Mouse (Mus musculus) common myeloid progenitor, adult 5-6 weeks (primary cell): ENCODE data around the gene Plcg2. TPM values are rescaled to one million over a fixed set of nuclear protein-coding genes. Genes with fewer than 3 reads are reported as not detected.

ENCODE experiments used
- ATAC-seq: replicated peaks from 2 replicates; pipeline ENCODE4 v1.8.0; 2016; ENCODE audit warnings: low read depth, mild to moderate bottlenecking, moderate TSS enrichment, inconsistent platforms; ENCODE audit not compliant: poor library complexity, severe bottlenecking
- total RNA-seq: library from RNA; stranded (forward); fragments of 200-1000, 187-1606 nt; gene quantifications from 2 replicates; pipeline ENCODE4 v1.2.3, GENCODE M21; 2017

Plcg2 gene
- 56.3 and 76.7 TPM in 2 replicates for total RNA-seq

DNA sequence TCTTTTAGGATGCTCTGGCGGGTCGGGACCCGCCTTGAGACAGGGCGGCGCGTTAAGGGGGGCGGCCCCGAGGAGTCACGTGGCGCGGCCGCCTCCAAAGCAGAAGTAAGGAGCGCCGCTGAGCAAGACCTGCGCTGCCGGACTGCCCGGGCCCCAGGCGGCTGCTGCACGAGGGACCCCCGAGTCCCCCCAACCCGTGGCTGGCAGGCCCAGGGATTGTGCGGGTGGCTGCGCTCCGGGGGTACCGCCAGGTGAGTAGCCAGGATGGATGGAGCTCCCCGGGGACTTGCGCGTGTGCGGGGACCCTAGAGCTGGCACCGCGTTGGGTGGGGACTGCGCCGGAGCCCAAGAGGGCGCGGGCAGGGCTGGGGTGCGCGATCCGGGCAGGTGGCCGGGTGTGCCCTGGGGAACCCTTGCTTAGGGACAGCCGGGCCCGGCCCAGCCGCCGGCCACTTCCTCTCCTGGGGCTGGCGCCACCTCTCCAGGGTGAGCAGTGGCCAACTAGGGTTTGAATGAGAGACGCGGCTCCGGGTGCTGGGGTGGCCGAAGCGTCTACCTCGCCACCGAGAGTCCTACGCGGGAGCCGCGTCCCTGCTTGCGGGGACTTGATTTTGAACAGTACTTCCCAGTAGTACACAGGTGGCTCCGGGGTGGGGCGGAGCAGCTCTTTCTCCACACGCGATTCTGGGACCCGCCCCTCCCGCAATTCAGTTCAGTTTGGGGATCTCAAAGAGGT is at the start of gene Plcg2:
Plcg2 (plus strand) TSS at position 113 of the 736 bp plus-strand sequence.
- ATAC-seq, result peak; percentile 60

DNA sequence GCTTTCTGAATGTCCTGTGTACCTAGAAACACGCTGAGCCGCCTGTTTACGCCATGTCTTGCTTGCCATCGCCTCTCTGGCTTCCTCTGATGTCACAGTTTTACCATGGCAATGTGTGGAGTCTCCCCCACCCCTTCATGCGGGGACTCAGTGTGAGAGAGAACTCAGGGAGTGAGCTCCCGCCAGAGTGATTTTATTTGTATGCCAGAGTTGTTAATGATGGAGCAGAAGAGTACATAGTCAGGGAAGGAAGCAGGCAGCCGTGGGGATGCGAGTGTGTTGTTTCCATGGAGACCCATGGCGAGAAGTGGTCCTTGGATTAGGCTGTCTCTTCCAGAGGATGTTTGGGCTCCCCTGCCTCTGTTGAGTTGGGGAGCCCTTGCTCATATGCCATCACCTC is 47.0 kb upstream of the Plcg2 start:
- ATAC-seq, result no peak

DNA sequence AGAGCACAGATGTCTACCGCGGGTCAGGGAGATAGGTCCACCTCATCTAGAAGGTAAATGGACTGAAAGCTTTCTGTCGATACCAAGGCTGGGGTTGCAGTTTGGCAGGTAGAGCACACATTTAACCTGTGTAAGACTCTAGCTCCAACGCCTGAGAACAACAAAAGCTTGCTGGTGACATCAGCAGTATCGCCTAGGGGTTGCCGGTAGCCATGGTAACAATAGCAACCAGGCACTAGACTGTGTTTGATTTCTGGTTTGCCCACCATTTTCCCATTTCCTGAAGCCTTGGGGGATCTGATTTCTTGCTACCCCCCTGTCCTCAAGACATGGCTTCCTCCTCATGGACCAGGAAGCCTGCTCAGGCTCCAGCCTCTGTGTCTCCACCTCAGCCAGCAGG is 44.1 kb upstream of the Plcg2 start:
- ATAC-seq, result no peak

DNA sequence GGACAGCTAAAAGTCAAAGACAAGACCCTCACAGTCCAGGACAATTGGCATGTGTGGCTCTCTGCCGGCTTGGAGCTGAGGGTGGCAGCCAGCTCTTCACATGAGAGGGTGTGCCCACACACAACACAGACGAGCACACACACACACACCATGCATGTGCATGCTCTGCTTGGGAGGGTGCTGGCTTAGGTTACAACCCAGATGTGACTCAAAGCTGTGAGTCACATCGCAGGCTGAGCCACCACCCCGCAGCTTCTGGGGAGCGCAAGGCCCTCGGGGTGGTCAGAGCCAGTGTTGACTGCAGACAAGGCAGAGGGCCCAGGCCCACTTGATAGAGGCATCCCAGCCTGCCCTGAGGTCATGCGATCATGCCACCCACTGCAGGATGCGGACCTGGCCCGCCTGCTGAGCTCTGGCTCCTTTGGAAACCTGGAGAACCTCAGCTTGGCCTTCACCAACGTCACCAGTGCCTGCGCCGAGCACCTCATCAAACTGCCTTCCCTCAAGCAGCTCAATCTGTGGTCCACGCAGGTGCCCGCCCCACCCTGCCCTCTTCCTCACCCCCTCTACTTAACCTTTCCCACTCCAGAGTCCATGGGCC is 43.5 kb upstream of the Plcg2 start:
- ATAC-seq, result no peak

DNA sequence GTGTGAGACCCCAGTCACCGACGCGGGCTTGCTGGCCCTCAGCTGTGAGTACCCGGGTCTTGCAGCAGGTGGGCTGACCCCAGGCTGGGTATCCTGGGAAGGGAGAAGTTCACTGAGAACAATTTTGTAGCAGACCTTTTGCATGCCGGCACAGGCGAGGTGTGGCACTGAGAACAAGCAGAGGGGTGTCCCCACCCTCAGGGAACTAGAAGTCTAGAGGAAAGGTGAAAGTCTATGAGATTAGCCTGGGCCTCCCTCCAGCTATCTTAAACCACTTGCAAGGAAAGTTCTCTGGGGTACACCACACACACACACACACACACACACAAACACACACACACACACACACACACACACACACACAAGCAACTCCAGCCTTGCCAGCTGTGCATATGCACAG is 42.4 kb upstream of the Plcg2 start:
- ATAC-seq, result no peak

DNA sequence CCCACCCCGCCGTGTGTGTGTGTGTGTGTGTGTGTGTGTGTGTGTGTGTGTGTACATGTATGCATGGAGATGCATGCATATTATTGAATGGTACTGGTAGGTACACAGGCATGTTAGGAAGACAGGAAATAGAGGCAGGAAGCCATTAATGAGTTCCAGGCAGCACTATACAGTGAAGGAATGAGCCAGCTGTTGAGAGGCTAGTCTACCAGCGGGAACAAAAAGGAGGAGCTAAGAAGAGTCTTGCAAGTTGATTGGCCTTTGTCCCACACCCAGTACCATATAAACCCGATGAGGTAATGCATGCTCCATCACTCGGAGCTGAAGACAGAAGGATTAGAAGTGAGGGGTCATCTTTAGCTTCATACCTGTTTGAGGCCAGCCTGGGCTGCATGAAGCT is 39.7 kb upstream of the Plcg2 start:
- no peak for ATAC-seq

DNA sequence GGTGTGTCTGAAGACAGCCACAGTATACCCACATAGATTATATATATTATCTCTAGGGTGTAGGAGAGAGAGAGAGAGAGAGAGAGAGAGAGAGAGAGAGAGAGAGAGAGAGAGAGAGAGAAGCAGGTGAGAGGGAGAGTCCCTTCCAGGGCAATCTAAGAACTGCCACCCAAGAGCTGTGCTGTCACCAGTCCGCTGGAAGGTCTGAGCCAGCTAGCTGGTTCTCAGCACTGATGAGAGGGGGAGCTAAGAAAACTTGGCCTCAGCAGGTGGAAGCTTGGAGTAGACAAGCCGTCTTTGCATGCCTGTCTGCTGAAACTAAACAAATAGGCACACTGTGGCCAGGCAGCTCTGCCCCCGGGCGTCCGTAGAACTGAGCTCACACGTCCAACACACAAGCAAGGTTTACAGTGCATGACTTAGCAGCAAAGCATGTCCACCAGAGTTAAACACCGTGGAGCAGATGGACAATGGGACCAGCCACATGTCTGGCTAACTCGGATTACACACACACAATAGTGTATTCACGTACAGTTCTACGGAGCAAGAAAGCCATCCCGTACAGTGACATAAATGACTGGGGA is 35.3 kb upstream of the Plcg2 start:
- no peak for ATAC-seq

DNA sequence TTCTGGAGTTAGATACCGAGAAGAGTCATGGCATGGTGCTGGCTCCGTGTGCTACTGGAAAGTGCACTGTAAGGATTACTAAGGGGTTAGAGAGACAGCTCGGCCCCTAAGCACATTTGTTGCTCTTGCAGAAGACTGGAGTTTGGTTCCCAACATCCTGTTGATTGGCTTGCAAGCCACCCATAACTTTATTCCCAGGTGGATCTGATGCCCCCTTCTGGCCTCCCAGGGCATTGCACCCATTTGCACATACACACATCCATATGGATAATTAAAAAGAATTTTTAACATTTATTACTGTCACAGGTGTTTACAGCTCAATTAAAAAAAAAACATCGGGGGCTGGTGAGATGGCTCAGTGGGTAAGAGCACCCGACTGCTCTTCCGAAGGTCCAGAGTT is 33.6 kb upstream of the Plcg2 start:
- no peak for ATAC-seq

DNA sequence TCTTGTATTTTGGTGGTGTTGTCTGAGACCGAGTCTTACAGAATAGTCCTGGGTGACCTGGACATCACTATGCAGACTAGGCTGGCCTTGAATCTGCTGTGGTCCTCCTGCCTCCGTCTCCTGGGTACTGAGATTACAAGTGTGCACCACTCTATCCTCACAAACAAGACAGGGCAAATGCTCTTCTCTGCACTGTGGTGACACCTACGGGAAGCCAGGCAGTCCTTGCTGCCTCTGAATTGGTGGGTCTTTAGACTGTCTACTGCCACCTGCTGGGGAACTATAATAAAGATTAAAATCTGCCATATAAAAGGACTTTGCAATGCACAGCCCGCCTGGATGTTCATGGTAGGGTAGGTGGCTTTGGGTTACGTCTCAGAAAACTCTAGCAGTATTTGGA is 32.8 kb upstream of the Plcg2 start:
- ATAC-seq, result peak; percentile 80

DNA sequence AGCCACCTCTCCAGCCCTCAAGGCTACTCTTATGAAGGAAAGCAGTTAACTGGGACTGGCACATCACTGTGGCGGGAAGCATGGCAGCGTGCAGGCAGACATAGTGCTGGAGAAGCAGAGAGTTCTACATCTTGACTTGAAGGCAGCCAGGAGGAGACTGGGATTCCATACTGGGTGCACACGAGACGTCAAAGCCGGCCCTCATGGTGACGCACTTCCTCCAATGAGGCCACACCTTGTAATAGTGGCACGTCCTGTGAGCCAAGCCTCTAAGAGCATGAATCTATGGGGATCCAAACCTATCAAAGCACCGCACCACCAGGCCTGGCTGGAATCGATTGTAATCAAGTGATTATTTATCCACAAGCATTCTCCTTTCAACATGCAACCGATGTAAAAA is 30.6 kb upstream of the Plcg2 start:
- no peak for ATAC-seq

DNA sequence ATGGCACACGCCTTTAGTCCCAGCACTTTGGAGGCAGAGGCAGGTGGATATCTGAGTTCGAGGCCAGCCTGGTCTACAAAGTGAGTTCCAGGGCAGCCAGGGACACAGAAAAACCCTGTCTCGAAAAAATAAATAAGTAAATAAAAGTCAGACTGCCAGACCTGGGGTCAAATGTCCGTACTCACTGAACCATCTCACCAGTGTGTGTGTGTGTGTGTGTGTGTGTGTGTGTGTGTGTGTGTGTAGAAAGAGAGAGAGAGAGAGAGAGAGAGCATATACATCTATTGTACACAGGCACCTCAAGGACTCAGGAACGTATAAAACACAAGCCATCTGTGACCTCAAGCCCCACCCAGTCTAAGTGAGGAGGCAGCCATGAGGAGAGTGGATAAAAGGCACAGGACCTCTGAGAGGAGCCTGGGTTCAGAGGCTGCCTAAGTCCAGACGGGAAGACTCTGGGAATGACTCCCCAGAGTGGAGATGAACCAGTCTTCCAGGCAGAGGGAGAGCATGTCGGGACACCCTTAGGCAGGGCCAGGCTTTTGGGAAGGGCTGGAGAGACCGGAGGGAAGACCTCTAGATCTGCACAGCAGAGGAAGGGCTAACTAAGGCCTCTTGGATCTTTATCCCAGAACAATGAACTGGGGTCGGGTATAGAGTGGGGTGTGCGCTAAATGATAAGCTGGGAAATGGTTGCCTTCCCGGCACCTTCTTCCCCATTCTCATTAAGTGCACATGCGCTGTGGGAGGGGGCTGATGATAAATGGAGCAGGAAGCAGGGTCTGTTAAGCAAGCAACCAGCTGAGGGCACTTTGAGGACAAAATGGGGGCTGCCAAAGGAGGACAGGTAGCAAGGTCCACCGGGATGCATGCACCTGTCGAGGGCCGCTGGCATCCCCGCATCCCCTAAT is 28.4 kb upstream of the Plcg2 start:
- ATAC-seq, result 0 out of 2 replicates have a peak, but pooled peaks have one; percentile 12

DNA sequence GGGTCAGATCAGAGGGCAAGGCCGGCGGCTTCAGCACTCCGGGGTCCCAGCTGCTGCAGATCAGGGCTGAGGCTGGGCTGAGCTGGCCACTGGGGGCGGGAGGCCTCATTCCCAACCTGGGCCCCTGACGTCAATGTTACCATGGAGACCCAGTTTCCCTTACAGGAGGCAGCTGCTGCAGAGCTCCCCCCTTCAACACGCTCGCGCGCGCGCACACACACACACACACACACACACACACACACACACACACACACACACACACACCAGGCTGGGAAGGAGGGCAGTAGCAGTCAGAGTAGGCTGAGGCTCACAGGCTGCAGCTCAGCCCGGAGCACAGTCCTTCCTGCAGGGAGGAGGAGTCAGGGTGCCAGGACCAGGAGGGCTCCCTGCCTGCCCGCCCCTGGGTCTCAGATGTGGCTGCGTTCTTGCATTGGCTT is 27.7 kb upstream of the Plcg2 start:
- peak; percentile 67 for ATAC-seq

DNA sequence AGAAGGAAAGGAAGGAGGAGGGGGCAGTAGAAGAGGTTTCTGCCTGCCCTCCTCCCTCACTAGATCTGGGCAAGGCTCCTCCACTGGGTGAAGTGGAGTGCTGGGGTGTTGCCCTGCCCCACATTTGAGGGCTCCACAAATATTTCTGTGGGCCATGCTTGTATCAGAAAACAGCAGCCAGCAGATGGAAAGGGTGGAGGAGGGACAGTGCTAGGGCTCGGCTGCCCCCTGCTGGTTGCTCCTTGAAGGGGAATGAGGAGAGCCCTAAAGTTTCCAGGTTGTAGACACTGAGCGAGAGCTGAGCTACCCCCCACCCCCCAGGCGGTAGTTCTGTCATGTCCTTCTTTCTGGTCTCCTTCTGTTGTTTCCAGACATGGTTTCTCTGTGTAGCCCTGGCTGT is 26.9 kb upstream of the Plcg2 start:
- peak; percentile 62 for ATAC-seq

DNA sequence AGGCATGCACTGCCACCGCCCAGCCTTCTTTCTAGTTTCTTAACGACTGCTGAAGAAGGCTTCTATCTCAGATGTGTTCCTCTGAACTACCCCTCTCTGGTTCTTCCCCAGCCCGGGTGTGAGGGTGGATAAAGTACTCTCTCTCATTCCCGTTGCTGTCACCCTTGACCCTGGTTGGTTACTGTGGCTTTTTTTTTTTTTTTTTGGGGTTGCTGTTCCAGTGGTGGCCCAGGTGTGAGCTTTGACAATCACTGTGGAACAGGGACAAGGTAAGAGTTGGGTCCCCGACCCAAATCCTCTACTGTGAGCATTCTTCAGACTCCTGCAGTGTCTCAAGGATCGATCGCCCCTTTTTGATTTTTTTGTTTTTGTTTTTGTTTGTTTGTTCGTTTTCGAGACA is 26.4 kb upstream of the Plcg2 start:
- ATAC-seq, result no peak

DNA sequence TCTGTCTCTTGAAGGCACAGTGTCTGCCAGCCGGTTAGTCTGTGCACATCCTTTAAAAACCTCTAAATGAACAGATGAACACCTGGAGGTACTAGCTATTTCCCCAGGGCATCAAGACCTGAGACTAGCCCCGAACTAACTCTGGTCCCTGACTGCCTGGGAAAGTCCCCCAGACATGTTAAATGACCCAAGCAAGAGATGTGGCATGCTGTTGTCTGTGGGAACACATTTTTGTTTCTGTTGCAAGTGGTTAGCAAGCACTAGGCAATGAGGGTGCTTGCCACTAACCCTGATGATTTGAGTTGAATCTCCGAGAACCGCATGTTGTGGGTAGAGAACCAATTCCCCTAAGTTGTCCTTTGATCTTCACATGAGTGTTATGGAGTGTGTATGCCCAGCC is 25.8 kb upstream of the Plcg2 start:
- no peak for ATAC-seq

DNA sequence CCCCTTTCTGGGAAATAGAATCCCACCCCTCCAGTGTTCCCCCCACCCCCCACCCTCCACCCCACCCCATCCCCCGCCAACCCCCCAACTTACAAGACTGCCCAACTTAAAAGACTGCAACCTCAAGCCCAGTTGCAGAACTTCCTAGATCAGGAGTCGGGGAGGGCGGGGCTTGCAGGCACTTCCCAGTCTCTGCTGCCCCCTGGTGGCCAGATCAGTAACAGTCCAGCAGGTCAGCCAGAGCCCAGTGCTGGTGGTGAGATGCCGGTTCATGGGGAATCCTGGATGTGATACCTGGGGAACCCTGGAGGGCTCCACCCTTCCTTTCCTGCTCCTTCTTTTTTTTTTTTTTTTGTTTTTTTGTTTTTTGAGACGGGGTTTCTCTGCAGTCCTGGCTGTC is 23.1 kb upstream of the Plcg2 start:
- peak; percentile 63 for ATAC-seq

DNA sequence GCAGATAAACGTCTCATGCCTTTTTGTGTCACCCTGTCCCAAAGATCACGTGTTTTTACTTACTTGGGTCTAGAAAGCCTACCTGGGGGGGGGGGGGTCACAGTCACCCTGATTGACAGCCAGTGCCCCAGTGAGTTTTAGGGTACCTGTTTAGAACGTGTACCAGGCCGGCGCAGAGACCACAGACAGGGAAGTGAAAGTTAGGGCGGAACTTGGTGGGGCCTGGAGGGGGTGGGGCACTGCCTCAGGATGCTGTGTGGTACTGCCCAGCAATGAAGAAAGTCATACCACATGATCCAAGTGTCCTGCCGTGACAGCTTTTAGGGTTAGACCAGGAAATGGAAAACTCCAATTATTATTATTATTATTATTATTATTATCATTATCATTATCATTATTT is 22.3 kb upstream of the Plcg2 start:
- peak; percentile 75 for ATAC-seq

DNA sequence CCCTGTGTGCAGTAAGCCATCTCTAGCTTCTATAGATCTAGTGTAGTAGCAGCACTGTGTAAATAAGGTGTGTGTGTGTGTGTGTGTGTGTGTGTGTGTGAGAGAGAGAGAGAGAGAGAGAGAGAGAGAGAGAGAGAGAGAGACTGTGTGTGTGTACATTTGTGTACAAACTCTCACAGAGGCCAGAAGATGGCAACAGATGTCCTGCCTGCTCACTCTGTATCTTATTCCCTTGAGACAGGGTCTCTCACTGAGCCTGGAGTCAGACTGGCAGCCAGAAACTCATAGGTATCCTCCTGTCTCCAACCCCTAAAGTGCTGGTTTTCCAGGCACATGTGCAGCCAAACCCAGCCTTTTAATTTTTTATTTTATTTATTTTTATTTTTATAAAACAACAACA is 20.0 kb upstream of the Plcg2 start:
- ATAC-seq, result no peak

DNA sequence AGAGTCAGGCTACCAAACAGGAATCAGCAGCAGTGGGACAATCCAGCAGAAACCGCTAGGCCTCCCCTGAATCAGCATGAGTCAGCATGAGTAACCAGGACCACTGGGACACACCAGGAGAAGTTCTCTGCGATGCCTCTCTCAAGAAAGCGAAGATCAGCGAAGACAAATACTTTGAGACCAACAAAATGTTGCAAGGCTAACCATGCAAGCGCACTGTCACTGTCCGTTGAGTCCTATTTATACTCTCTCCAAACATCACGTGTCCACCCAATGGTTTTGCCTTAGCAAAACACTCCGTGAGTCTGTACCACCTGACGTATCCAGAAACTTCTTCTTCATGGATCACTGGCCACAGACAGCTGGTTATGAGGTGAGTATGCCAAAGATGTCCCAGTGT is 18.1 kb upstream of the Plcg2 start:
- no peak for ATAC-seq

DNA sequence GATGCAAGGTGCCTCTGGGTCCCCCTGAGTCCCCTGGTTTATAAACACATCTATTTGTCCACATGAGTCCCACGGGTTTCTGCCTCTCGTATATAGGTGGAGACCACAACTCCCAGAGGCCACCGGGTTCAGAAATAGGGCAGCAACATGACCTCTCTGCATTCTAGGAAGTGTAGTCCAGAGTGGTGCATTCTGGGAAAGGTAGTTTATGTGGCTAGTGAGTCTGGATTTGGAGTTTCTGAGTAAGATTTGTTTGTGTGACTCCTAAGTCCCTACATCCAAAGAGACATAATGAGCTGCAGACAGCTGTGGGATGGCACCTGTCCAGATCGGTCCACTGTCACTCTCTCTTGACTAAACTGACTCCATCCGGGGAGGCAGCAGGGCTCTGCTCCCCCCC is 17.6 kb upstream of the Plcg2 start:
- no peak for ATAC-seq

DNA sequence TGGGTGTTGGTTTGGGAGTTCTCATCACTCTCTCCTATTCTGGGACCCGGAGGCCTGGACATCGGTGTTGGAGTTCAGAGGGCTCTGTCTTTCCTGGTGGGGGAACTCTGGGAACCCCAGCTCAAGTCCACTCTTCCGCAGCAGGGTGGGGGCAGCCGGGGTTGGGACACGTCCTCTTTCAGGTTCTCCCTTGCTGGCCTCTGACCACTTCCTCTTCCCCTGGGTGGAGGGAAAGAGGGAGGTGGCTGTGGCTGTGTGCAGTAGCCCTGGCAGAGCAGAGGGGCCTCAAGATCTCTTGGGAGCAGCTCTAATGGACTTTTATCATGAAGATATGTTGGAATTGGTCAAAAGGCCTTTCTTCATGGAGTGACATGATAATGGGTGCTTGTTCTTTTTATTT is 16.3 kb upstream of the Plcg2 start:
- ATAC-seq, result peak; percentile 97
